Mouse (Mus musculus) kidney, embryonic 14.5 days (tissue): ENCODE measurements around the gene Sptbn4. TPM values are rescaled to one million over a fixed set of nuclear protein-coding genes. Genes with fewer than 3 reads are reported as not detected.

ENCODE experiments used
- ATAC-seq: fragments of 200-750 bp; cut with Nextera tagmentation; 2 replicates; pipeline ENCODE4 v1.8.0; 2017; ENCODE audit warnings: moderate number of reproducible peaks, mild to moderate bottlenecking, moderate TSS enrichment, moderate library complexity; ENCODE audit not compliant: low FRiP score, low TSS enrichment
- H3K27ac ChIP-seq: fragments of 300-500 bp; sonication (generic); 2 replicates; pipeline ENCODE4 v1.5.1; 2014; ENCODE audit warnings: low read depth, mild to moderate bottlenecking, low read length, moderate library complexity, mixed read lengths
- H3K27me3 ChIP-seq: fragments of 300-500 bp; sonication (generic); 2 replicates; pipeline ENCODE4 v1.6.1; 2014; ENCODE audit warnings: mild to moderate bottlenecking, low read length; ENCODE audit not compliant: control insufficient read depth, insufficient read depth
- H3K36me3 ChIP-seq: fragments of 300-500 bp; sonication (generic); 2 replicates; pipeline ENCODE4 v1.6.1; 2014; ENCODE audit warnings: low read length, mixed read lengths; ENCODE audit not compliant: control insufficient read depth, insufficient read depth
- H3K4me1 ChIP-seq: fragments of 300-500 bp; sonication (generic); 2 replicates; pipeline ENCODE4 v1.6.1; 2014; ENCODE audit warnings: low read length, mixed read lengths; ENCODE audit not compliant: control insufficient read depth, insufficient read depth
- H3K4me2 ChIP-seq: fragments of 300-500 bp; sonication (generic); replicated peaks from 2 replicates; pipeline ENCODE4 v1.6.1; 2014; ENCODE audit warnings: low read depth, mild to moderate bottlenecking, low read length
- H3K4me3 ChIP-seq: fragments of 300-500 bp; sonication (generic); 2 replicates; pipeline ENCODE4 v1.5.1; 2014; ENCODE audit warnings: mild to moderate bottlenecking, low read length
- H3K9ac ChIP-seq: fragments of 300-500 bp; sonication (generic); 2 replicates; pipeline ENCODE4 v1.6.1; 2014; ENCODE audit warnings: low read depth, mild to moderate bottlenecking, low read length, moderate library complexity
- H3K9me3 ChIP-seq: fragments of 300-500 bp; sonication (generic); 2 replicates; pipeline ENCODE4 v1.6.1; 2016; ENCODE audit warnings: low read length; ENCODE audit not compliant: control insufficient read depth
- WGBS: fragments of 180-500 bp; shearing (Covaris S2); extraction: QIAGEN DNeasy Blood & Tissue Kit; methylation state at CpG from one replicate; pipeline ENCODE4 v1.1.7; 2014; 5-methylcytosine and 5-hydroxymethylcytosine counted together
- polyA plus RNA-seq: library from polyadenylated mRNA; unstranded; fragments of >200 nt; fragmentation: Nextera tagmentation; extraction: Ambion mirVana; gene quantifications from 2 replicates; pipeline ENCODE4 v1.2.1, GENCODE M21; 2014

Gene Sptbn4
- polyA plus RNA-seq, 1 experiment from 2014 or later: 0.39 TPM

DNA sequence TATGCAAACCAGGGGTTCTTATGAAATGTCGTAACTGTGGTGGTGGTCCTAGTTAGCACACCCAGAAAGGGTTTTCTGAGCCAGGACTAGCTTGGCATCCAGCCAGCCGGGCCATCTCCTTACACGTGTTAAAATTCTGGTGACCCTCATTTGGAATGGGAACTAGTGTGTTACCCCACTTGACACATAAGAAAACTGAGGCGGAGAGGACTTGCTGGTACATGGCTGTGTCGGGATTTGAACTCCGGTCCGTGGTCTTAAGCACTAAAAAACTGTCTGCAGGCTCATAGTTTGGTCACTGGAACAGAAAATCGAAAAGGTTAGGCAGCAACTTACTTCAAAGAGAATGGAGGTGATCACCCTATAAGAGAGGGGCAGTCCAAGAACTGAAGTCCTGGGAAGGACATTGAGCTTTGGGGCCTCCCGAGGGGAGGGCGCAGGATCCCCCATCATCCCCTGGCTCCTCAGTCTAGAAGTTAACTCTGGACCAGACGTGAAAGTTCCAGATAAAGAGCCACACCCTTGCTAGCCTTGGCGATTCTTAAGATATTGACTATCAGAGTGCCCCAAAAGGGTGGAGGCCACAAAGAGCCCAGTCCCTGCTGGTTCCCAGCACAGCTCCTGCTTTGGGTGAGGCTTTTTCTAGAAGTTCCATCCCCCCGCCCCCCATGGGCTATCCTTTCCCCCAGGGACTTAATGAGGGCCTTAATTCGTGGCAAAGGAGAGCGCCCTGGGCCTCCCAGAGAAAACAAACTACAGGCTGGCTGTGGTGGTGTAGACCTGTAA is 1.1 kb upstream of the Sptbn4 start:
- 53% methylated on average over 15 of the region's 15 CpGs for WGBS
- peak overlapping the region; percentile 97 for H3K4me2 ChIP-seq
- H3K36me3 ChIP-seq: no peaks in the 10 kb centered on the region
- H3K4me1 ChIP-seq: 0 out of 2 replicates have a peak, but pooled peaks cover 6% of the 10 kb centered on the region
- no peak overlapping the region for H3K27ac ChIP-seq
- peak overlapping the region; percentile 67 for H3K4me3 ChIP-seq
- H3K27me3 ChIP-seq: peaks cover 13% of the 10 kb centered on the region
- no peak for ATAC-seq
- H3K9ac ChIP-seq: peak overlapping the region; percentile 68; the same call in 1 of the 2 replicates
- no peaks in the 10 kb centered on the region for H3K9me3 ChIP-seq

DNA sequence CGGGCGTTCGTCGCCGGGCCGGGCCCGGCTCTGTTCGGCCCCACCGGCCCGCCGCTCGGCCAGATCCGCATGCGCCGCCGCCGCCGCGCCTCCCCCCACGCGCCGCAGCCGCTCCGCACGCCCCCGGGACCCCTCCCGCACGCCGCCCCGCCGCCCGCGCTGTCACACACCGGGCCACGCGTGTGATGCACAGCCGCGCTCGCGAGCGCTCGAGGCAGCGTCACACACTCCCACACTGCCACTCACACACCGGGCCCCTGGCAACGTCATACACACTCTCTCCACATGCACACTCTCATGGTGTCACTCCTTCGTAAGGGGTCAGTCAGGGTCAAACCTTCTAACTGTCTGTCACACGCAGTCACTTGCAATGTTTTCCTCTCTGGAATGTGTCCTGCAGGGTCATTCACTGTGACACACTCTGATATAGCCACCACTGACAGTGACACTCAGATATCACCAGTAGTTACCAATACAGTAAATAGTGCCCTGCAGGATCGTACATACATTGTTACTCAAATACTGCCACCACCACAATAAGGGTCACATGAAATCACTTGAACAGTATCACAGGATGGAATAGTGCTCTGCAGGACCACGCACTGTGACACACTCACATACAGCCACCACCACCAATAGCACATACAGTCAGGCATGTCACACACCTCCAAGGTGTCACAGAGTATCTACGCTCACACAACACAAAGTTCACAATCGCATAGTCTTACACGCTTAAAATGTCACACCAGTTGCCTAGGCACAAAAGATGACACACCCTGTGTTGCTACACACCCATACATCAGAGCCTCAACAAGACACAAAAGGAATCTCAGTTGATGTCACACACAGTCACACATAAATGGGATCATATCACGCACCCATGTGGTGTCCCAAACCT is 716 bp downstream of the Sptbn4 start:
- peak; percentile 13; the same call in 1 of the 2 replicates for ATAC-seq
- H3K4me2 ChIP-seq: peak overlapping the region; percentile 97
- H3K27ac ChIP-seq: no peak overlapping the region
- H3K36me3 ChIP-seq: no peaks in the 10 kb centered on the region
- 9% methylated on average over 42 of the region's 53 CpGs for WGBS
- no peaks in the 10 kb centered on the region for H3K9me3 ChIP-seq
- H3K4me3 ChIP-seq: peak overlapping the region; percentile 46
- peaks cover 13% of the 10 kb centered on the region for H3K27me3 ChIP-seq
- peak overlapping the region; percentile 68 for H3K9ac ChIP-seq
- 0 out of 2 replicates have a peak, but pooled peaks cover 6% of the 10 kb centered on the region for H3K4me1 ChIP-seq

DNA sequence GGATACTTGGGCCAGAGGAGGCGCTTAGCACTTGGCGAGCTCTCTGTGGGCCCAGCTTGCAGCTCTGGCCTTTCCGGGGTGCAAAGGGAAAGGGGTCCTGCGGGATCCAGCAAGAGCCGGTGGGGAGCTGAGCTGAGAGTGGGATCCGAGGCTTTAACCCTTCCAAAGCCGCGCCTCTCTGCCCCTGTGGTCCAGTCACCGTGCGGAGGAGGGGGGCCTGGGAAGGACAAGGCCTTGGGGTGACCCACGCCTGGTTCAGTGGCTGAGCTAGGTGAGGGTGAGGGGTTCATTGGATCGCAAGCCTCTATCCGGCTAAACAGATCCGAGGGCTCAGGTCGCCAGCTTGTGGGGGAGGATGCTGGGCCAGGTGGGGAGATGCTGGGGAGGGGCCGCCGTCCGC is 1.4 kb downstream of the Sptbn4 start:
- peaks cover 13% of the 10 kb centered on the region for H3K27me3 ChIP-seq
- ATAC-seq: no peak; the same call in 1 of the 2 replicates
- H3K27ac ChIP-seq: no peak overlapping the region
- peak overlapping the region; percentile 68 for H3K9ac ChIP-seq
- no peaks in the 10 kb centered on the region for H3K36me3 ChIP-seq
- H3K4me3 ChIP-seq: peak overlapping the region; percentile 46
- H3K9me3 ChIP-seq: no peaks in the 10 kb centered on the region
- H3K4me2 ChIP-seq: peak overlapping the region; percentile 97
- WGBS: 5% methylated on average over 18 of the region's 18 CpGs
- H3K4me1 ChIP-seq: 0 out of 2 replicates have a peak, but pooled peaks cover 6% of the 10 kb centered on the region

DNA sequence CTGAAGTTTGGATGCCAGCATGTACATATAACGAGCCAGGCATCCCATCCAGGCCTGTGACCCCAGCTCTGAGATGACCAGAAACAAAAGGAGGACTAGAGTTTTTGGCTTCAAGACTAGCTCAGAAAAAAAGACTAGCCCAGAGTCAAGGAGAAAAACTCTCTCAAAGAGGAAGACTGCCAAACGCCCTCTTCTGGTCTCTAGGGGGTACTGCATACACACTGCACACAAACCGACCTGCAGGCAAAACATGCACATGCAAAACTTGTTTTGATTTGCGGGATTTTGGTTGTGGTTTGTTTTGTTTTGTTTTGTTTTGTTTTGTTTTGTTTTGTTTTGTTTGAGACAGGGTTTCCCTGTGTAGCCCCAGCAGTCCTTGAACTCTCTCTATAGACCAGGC is 7.5 kb downstream of the Sptbn4 start:
- no peak for ATAC-seq
- WGBS: 80% methylated on average over 4 of the region's 4 CpGs
- Histone ChIP-seq H3K27ac (no peak overlapping the region), H3K27me3 (peaks cover under 1% of the 10 kb centered on the region), H3K4me1 (no peaks in the 10 kb centered on the region), H3K4me3 (no peak overlapping the region), H3K4me2 (no peak overlapping the region), H3K36me3 (no peaks in the 10 kb centered on the region), H3K9ac (no peak overlapping the region), H3K9me3 (no peaks in the 10 kb centered on the region; the same call in 1 of the 2 replicates)

DNA sequence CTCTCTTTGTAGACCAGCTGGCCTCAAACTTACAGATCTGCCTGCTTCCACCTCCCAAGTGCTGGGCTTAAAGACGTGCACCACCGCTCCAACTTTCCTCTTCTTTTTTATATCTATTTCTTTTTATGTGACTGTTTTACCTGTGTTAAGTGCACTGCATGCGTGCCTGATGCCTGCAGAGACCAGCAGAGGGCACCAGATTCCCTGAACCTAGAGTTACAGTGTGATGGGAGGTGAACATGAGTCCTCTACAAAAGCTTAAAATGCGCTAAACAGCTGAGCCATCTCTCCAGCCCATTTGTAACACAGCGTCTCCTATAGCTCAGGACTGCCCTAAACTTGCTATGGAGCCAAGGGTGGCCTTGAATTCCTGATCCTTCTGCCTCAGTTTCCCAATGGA is 9.9 kb downstream of the Sptbn4 start:
- no peak for ATAC-seq
- Histone ChIP-seq H3K9ac (no peak overlapping the region), H3K4me1 (no peaks in the 10 kb centered on the region), H3K36me3 (no peaks in the 10 kb centered on the region), H3K4me3 (no peak overlapping the region), H3K9me3 (no peaks in the 10 kb centered on the region; the same call in 1 of the 2 replicates), H3K4me2 (no peak overlapping the region), H3K27ac (no peak overlapping the region), H3K27me3 (peaks cover 15% of the 10 kb centered on the region)
- 63% methylated on average over 5 of the region's 5 CpGs for WGBS

DNA sequence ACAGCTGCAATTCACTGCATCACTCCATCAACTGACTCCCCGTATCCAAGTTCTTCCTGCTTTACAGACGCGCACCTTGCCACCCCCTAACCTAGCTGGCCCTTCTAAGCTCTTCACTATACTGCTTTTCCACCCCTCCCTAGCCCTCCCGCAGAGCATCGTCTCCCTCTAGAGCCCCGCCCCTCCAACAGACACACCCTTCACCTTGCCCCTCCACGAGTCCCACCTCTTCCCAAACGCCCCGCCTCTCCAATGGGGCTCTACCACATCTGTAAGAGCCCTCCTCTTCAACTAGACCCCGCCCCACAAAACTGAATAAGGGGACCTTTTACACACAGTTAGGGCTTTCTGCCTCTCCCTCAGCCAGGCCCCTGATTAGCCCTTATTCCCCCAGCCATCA is 13.7 kb downstream of the Sptbn4 start:
- Histone ChIP-seq H3K36me3 (no peaks in the 10 kb centered on the region), H3K27ac (no peak overlapping the region), H3K4me2 (no peak overlapping the region), H3K9me3 (no peaks in the 10 kb centered on the region; the same call in none of the 2 replicates), H3K4me1 (no peaks in the 10 kb centered on the region), H3K4me3 (no peak overlapping the region), H3K9ac (no peak overlapping the region), H3K27me3 (peaks cover 15% of the 10 kb centered on the region)
- ATAC-seq: no peak
- 14% methylated on average over 10 of the region's 10 CpGs for WGBS

DNA sequence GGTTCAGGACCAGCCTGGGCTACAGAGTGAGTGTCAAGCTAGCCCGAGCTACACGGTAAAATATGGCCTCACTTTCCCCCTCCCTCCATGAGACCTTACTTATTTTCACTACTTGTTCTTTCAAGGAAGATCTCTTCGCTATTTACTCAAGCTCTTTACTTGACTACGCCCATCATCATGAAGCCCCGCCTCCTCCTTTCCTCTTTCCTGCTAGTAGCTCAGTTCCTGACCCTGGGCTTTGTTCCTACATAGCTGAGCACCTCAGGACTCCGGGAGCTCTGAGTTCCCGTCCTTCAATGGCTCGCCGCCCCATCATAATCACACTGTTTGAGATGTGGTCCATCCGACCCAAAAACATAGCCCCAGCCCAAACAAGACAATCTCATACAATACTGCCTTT is 14.1 kb downstream of the Sptbn4 start:
- Histone ChIP-seq H3K4me3 (no peak overlapping the region), H3K36me3 (no peaks in the 10 kb centered on the region), H3K9me3 (no peaks in the 10 kb centered on the region; the same call in none of the 2 replicates), H3K4me1 (no peaks in the 10 kb centered on the region), H3K9ac (no peak overlapping the region), H3K27ac (no peak overlapping the region), H3K4me2 (no peak overlapping the region), H3K27me3 (peaks cover 15% of the 10 kb centered on the region)
- WGBS: 29% methylated on average over 10 of the region's 10 CpGs
- no peak for ATAC-seq

DNA sequence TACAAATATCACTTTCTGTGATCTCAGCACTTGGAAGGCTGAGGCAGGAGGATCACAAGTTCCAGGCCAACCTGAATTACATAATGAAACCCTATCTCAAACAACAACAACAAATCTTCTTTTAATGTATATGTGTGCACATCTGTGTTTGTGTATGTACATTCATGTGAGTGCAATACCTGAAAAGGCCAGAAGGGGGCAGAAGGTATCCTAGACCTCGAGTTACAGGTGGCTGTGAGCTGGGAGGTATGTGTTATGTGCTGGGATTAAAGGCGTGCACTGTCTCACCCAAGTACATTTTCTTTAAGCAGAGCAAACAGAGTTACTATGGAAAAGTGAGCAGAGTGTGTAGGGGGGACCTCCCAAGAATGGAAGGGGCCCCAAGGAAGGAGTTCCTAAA is 18.4 kb downstream of the Sptbn4 start:
- WGBS: 64% methylated on average over 2 of the region's 2 CpGs
- H3K9me3 ChIP-seq: no peaks in the 10 kb centered on the region; the same call in 1 of the 2 replicates

More for the DNA sequence above, 18.4 kb downstream of the Sptbn4 start:
- Histone ChIP-seq H3K4me3 (no peak overlapping the region), H3K36me3 (no peaks in the 10 kb centered on the region), H3K9ac (no peak overlapping the region), H3K27me3 (peaks cover 8% of the 10 kb centered on the region), H3K4me2 (no peak overlapping the region), H3K4me1 (no peaks in the 10 kb centered on the region), H3K27ac (no peak overlapping the region)
- ATAC-seq: no peak
